Mouse (Mus musculus) regulatory T cell (primary cell): ENCODE results near the gene Zfp59.
"Not testable (repeated sequence)": the region's sequence is repeated elsewhere in the genome, so short reads cannot be mapped to it uniquely, and the experiment has no call there.

Experiments
- in situ Hi-C: fragments of 300-600 bp; cut with MboI, MseI; formaldehyde crosslinking; loops from one replicate; pipeline ENCODE4 v1.15.1; 2025; ENCODE audit warnings: high pct_unique_total_duplicates

Zfp59 gene

GRCm38 (mm10) chr7:27838323-27839249 is at the start of gene Zfp59:
Gene Zfp59 (plus strand): TSS chr7:27838607.
- in situ Hi-C loops, result loop anchor here (5.0 kb wide), 2 partner anchors 36 to 89 kb away; partner anchors contain the start of gene Zfp974

- in situ Hi-C loops, result no loop called here
Observed at GRCm38 (mm10) chr7:27789306-27789705, 49.1 kb upstream of the Zfp59 start.

- in situ Hi-C loops, result not testable (repeated sequence)
Observed at GRCm38 (mm10) chr7:27793865-27794264, 44.5 kb upstream of the Zfp59 start.

- in situ Hi-C loops, result no loop called here
Observed at GRCm38 (mm10) chr7:27794566-27794965, 43.8 kb upstream of the Zfp59 start.

GRCm38 (mm10) chr7:27797906-27798811 is 40.2 kb upstream of the Zfp59 start:
- in situ Hi-C loops, result no loop called here

- in situ Hi-C loops, result loop anchor here (5.0 kb wide), 1 partner anchor 36 kb away; the partner anchor contains the start of gene Zfp59
Observed at GRCm38 (mm10) chr7:27801137-27801536, 37.3 kb upstream of the Zfp59 start.

- in situ Hi-C loops, result loop anchor here (5.0 kb wide), 1 partner anchor 34 kb away; the partner anchor contains the start of gene Zfp59
Observed at GRCm38 (mm10) chr7:27802986-27803385, 35.4 kb upstream of the Zfp59 start.

- in situ Hi-C loops, result loop anchor here (5.0 kb wide), 1 partner anchor 33 kb away; the partner anchor contains the start of gene Zfp59
Observed at GRCm38 (mm10) chr7:27804297-27805030, 33.9 kb upstream of the Zfp59 start.

- in situ Hi-C loops, result not testable (repeated sequence)
Observed at GRCm38 (mm10) chr7:27806896-27807295, 31.5 kb upstream of the Zfp59 start, which contains the start of gene Zfp626. Gene Zfp626 (plus strand): TSS chr7:27807196.

GRCm38 (mm10) chr7:27807305-27807704 is 31.1 kb upstream of the Zfp59 start:
- in situ Hi-C loops, result not testable (repeated sequence)

GRCm38 (mm10) chr7:27818526-27819110 is 19.8 kb upstream of the Zfp59 start:
- in situ Hi-C loops, result no loop called here

GRCm38 (mm10) chr7:27822611-27823010 is 15.8 kb upstream of the Zfp59 start:
- in situ Hi-C loops, result no loop called here

- in situ Hi-C loops, result no loop called here
Observed at GRCm38 (mm10) chr7:27834131-27834530, 4.3 kb upstream of the Zfp59 start.

GRCm38 (mm10) chr7:27837896-27838295 is 511 bp upstream of the Zfp59 start:
- in situ Hi-C loops, result loop anchor here (5.0 kb wide), 2 partner anchors 36 to 89 kb away; partner anchors contain the start of gene Zfp974

GRCm38 (mm10) chr7:27839596-27839995 is 1.2 kb downstream of the Zfp59 start:
- in situ Hi-C loops, result loop anchor here (5.0 kb wide), 2 partner anchors 37 to 88 kb away; partner anchors contain the start of gene Zfp974

GRCm38 (mm10) chr7:27840104-27840503 is 1.7 kb downstream of the Zfp59 start:
- in situ Hi-C loops, result no loop called here

GRCm38 (mm10) chr7:27857227-27857626 is 18.8 kb downstream of the Zfp59 start, which contains the start of gene Zfp607a:
Gene Zfp607a (plus strand): TSS chr7:27857527.
- in situ Hi-C loops, result no loop called here

GRCm38 (mm10) chr7:27859301-27860251 is 21.2 kb downstream of the Zfp59 start:
- in situ Hi-C loops, result loop anchor here (5.0 kb wide), 2 partner anchors 47 to 122 kb away; no protein-coding TSS in a partner anchor
